Mouse (Mus musculus): ENCODE measurements around the gene Fbxo21. TPM values are rescaled to one million over a fixed set of nuclear protein-coding genes. Genes with fewer than 3 reads are reported as not detected.

Gene Fbxo21
- total RNA-seq, 4 experiments from 2014 or later, result 11.5 to 13.2 (median 12.5) TPM

DNA sequence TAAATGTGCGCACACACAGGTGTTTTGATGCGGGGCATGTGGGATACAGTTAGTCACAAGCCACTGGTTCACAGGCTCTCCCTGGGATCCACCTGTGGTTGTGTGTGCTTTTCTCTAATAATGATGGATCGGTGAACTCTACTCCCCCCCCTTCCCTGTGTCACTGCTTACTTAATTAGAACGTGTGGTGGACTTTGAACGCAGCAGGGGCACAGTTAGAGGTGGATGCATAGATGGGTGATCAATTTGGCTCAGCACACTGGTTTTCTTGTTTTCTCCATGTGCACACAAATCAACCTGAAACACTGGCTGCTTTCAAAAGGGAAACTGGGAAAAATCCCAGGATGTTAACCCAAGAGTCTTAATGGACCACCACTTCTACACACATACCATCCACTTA, 2.6 kb downstream of the Fbxo21 start:
- no peak for DNase-seq (ENCODE audit: low spot score in 2 of 2)

DNA sequence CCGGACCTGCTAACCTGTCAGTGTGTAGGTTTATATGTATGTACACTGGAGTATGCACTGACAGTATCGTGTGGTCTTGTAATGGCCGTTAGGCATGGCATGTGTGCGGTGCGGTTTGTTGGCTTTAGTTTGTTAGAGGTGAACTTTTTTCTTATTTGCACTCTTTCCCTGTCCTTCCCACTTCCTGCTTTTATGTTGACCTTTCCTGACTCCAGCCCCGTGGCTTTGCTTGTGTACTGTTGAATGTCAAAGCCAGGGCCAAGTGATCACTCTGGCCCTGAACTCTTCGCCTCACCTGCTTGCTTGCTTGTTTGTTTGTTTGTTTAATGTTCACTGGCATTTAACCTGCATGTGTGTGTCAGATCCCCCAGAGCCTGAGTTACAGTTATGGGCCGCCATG, 4.4 kb downstream of the Fbxo21 start:
- no peak for DNase-seq (ENCODE audit: low spot score in 2 of 2)

- DNase-seq (ENCODE audit: low spot score in 2 of 2), result no peak
Observed at GRCm38 (mm10) chr5:117981943-117982342, 5.4 kb downstream of the Fbxo21 start.

GRCm38 (mm10) chr5:117986327-117986726, 9.8 kb downstream of the Fbxo21 start:
- no peak for DNase-seq (ENCODE audit: low spot score in 2 of 2)

GRCm38 (mm10) chr5:117987891-117988290, 11.4 kb downstream of the Fbxo21 start:
- DNase-seq (ENCODE audit: low spot score in 2 of 2), result peak in 1 of 2 experiments; percentile 24

- no peak for DNase-seq (ENCODE audit: low spot score in 2 of 2)
Observed at GRCm38 (mm10) chr5:117988367-117988766, 11.8 kb downstream of the Fbxo21 start.

GRCm38 (mm10) chr5:117989773-117990172, 13.2 kb downstream of the Fbxo21 start:
- DNase-seq (ENCODE audit: low spot score in 2 of 2), result peak; percentile 31 to 49

DNA sequence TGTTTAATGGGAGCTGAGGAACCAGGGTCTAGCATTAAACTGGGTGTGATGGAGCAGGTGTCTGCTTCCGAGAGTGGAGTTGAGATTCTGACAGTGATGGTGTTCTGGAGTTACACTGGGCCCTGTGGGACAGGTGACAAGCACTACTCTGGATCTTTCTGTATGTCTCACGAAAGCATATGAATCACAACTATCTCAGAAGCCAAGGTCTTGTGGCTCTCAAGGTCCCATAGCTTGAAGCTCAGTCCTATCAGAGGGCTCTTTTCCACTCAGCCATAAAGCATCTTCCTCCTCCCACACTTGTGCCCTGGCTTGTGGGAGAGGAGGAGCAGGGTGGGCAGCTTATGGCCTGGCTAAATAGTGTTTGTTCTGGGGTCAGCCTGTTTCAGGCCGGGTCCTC, 14.4 kb downstream of the Fbxo21 start:
- no peak for DNase-seq (ENCODE audit: low spot score in 2 of 2)

- no peak for DNase-seq (ENCODE audit: low spot score in 2 of 2)
Observed at GRCm38 (mm10) chr5:117993550-117993949, 17.0 kb downstream of the Fbxo21 start.

- no peak for DNase-seq (ENCODE audit: low spot score in 2 of 2)
Observed at GRCm38 (mm10) chr5:117995372-117995901, 18.9 kb downstream of the Fbxo21 start.

- DNase-seq (ENCODE audit: low spot score in 2 of 2), result no peak
Observed at GRCm38 (mm10) chr5:117995911-117996310, 19.4 kb downstream of the Fbxo21 start.

- DNase-seq (ENCODE audit: low spot score in 2 of 2), result no peak
Observed at GRCm38 (mm10) chr5:117996581-117996980, 20.1 kb downstream of the Fbxo21 start.

- no peak for DNase-seq (ENCODE audit: low spot score in 2 of 2)
Observed at GRCm38 (mm10) chr5:117997434-117997970, 21.0 kb downstream of the Fbxo21 start.

DNA sequence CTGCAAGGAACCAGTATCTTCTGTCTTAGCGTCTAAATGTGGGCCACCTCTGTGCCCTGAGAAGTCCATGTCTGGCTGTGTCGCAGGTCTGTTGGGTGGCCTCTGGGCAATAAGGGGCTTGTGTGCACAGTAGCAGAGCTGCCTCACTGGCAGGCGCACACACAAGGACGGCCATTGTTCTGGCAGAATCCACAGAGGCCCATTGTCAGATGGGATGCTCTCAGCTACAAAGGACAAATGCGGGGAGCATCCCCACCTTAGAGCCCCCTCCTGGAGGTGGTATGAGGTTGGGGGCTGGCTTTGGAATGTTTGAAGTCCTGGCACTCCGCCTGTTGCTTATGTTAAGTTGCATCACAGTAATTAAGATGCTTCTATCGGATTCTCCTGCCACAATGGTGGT, 22.5 kb downstream of the Fbxo21 start:
- no peak for DNase-seq (ENCODE audit: low spot score in 2 of 2)

DNA sequence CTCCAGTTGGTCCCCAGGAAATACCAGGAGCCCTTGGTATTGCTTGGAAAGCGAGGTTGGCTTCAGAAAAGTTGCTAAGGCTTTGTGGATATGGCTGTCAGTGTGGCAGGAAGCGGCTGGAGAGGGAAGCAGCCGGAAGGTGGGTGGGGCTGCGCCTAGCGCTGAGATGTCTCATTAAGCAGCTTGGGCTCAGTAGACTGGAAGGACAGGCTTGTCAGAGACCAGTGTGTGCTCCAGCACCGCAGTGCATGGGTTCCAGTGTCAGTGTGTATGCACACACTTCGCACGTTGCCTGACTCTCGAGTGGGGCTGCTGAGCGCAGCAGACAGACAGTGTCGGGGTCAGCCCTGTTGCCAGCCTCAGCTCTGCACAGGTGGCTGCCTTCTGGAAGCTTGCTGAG, 23.1 kb downstream of the Fbxo21 start:
- DNase-seq (ENCODE audit: low spot score in 2 of 2), result no peak

DNA sequence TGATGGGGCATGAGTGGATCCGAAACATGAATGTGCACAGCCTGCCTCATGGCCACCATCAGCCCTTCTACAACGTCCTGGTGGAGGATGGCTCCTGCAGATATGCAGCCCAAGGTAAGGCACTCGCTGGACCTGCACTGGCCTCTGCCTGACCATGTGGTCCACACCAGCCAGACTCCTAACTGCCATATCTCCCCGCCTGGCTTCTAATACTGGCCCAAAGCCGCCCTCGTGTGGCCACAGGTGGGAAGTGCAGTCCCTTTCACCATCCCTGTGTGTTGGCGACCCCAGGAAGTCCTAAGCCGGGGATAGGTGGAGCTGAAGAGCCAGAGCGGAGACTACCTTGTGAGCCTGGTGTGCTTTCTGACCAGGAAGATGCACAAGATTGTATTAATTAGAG, 25.5 kb downstream of the Fbxo21 start:
- peak; percentile 45 to 52 for DNase-seq (ENCODE audit: low spot score in 2 of 2)

GRCm38 (mm10) chr5:118004619-118005018, 28.1 kb downstream of the Fbxo21 start:
- DNase-seq (ENCODE audit: low spot score in 2 of 2), result no peak

DNA sequence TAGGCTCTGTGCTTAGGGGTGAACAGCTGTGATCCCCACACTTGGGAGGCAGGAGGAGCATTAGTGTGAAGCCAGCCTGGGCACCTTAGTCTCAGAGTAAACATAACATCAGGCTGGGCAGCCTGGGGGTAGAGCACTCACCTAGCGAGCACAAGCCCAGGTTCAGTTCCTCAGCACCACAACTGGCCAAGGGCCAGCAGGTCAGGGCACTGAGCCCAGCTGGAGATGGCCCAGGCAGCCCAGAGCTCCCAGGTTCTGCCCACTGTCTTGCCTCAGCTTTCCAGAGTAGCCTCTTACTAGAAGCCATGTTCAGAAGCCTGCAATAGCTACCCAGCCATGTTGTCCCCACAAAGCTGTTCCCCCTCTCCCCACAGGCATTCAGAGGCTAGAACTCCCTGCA, 29.2 kb downstream of the Fbxo21 start:
- no peak for DNase-seq (ENCODE audit: low spot score in 2 of 2)

GRCm38 (mm10) chr5:118008344-118008743, 31.8 kb downstream of the Fbxo21 start:
- no peak for DNase-seq (ENCODE audit: low spot score in 2 of 2)

GRCm38 (mm10) chr5:118010872-118011271, 34.3 kb downstream of the Fbxo21 start:
- no peak for DNase-seq (ENCODE audit: low spot score in 2 of 2)

DNA sequence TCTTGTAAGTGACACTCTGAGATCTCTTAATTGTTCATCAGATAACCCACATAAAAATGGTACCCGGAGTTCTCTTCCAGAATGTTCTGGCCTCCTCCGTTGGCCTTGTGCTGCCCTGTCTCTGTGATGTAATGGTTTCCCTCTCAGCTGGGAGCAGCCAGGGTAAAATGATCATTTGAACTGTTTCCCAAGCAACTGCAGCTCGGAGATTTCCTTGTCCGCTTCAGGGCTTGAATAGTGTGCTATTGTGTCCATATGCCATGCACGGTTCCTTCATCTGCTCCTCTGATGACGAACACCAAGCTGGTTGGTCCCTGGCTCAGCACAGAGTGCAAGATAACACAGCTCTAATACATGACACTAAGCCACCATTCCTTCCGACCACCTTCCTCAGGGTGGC, 35.3 kb downstream of the Fbxo21 start:
- DNase-seq (ENCODE audit: low spot score in 2 of 2), result no peak

DNA sequence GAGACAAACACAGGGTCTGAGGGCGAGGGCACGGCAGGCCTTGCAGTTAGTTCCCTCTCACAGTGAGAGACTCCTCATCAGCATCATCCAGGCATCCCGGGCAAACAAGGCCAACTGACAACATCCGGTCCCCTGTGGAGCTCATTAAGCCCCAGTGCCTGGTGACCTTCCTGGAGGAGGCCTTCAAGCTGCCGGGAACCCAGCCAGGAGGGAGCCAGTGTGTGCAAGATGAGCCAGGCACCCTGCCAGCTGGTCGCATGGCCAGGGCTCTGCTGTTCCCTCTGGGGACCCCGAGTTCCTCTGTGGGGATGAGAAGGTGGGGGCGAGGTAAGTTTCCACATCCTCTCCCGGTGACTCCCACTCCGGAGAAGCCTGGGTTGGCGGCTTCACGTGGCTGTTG, 38.5 kb downstream of the Fbxo21 start:
- peak; percentile 32 to 49 for DNase-seq (ENCODE audit: low spot score in 2 of 2)

GRCm38 (mm10) chr5:118015669-118016068, 39.1 kb downstream of the Fbxo21 start:
- DNase-seq (ENCODE audit: low spot score in 2 of 2), result no peak

GRCm38 (mm10) chr5:118017527-118017926, 41.0 kb downstream of the Fbxo21 start:
- no peak for DNase-seq (ENCODE audit: low spot score in 2 of 2)
